9 mouse cellular contexts compared by ENCODE assay signal in the genomic region with DNA sequence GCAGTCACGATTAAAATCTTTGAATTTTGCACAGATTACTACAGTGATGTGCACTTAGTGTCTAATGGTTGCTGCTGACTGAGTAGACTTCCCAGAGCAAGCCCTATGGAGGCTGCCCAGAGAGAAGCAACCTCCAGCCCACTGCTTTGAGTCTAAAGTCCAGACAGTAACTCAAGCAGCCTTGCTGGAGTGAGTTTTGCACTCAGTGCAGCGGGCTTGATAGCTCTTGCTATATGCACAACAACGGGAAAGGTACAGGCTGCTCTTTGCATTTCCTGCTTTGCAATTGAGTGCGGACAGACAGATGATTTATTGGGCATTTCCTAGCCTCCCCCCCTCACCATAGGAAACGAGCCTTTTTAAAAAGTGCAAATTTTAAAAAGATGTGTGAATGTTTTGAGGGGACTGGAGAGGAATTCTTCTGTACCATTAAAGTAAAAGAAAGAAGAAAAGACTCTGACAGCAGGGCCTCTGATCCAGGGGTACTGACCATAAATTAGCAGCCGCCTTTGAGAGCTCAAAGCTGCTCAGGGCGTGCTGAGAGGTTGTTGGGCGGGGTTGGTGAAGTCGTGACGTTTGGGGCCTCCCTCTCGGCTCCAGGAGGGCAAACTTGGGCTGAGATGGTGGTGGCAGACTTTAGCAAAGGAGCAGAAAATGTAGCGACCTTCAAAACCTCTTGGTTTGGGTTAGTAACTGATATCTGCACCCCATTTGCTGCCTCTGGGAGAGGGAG.
A peak's percentile ranks its signal among the peaks of the same experiment; 100 is the strongest.
DNase-seq lines count a peak whose midpoint lies in the region; ATAC-seq and TF ChIP-seq lines count a peak whose summit lies in the region.
"Had no signal": no experiment of that assay in that cellular context is flagged by ENCODE, and none has a peak within 500 bp of the region (broad histone marks: within the 10 kb centered on the region; RNA-seq: fewer than 3 reads in every experiment).

No protein-coding gene starts in this region.

- H3K9ac ChIP-seq in heart, embryonic 14.5 days (ENCODE audit: low read length): peak overlapping the region; percentile 31; the same call in 1 of the 2 replicates
- H3K9ac ChIP-seq in heart, embryonic 11.5 days (ENCODE audit: low read depth, low read length): no peak overlapping the region
- H3K9ac ChIP-seq in embryonic facial prominence, embryonic 11.5 days (replicated peaks; ENCODE audit: low read length): no peak overlapping the region
- no peak overlapping the region for H3K9ac ChIP-seq in limb, embryonic 12.5 days (replicated peaks)

- H3K4me3 ChIP-seq in heart, embryonic 14.5 days (ENCODE audit: control insufficient read depth in 1 of 2, insufficient read depth in 1 of 2, low read depth in 1 of 2, low read length in 2 of 2): no peak overlapping the region
- H3K4me3 ChIP-seq in heart, embryonic 11.5 days (ENCODE audit: low read depth, low read length): no peak overlapping the region
- H3K4me3 ChIP-seq in G1E (ENCODE audit: low read depth, low read length): no peak overlapping the region; the same call in 1 of the 2 replicates
- no peak overlapping the region for H3K4me3 ChIP-seq in embryonic facial prominence, embryonic 11.5 days (ENCODE audit: low read depth, low read length)
- H3K4me3 ChIP-seq in limb, embryonic 12.5 days (replicated peaks): no peak overlapping the region

- H3K9me3 ChIP-seq in heart, embryonic 14.5 days (ENCODE audit: control insufficient read depth, low read length): no peaks in the 10 kb centered on the region
- H3K9me3 ChIP-seq in heart, embryonic 11.5 days (replicated peaks; ENCODE audit: control insufficient read depth, low read length): no peaks in the 10 kb centered on the region
- H3K9me3 ChIP-seq in G1E (replicated peaks): peaks cover 3% of the 10 kb centered on the region; the same call in 1 of the 2 replicates
- H3K9me3 ChIP-seq in embryonic facial prominence, embryonic 11.5 days (replicated peaks; ENCODE audit: control insufficient read depth, low read length): no peaks in the 10 kb centered on the region
- no peaks in the 10 kb centered on the region for H3K9me3 ChIP-seq in limb, embryonic 12.5 days

- WGBS in heart, embryonic 14.5 days: 32% methylated on average over 12 of the region's 12 CpGs
- WGBS in heart, embryonic 11.5 days (ENCODE audit: insufficient replicate concordance): 26% methylated on average over 12 of the region's 12 CpGs
- WGBS in embryonic facial prominence, embryonic 11.5 days: 29% methylated on average over 12 of the region's 12 CpGs
- 9% methylated on average over 12 of the region's 12 CpGs for WGBS in limb, embryonic 12.5 days

- no peaks in the 10 kb centered on the region for H3K27me3 ChIP-seq in heart, embryonic 14.5 days (ENCODE audit: control insufficient read depth, insufficient read depth, low read length)
- H3K27me3 ChIP-seq in heart, embryonic 11.5 days (ENCODE audit: control insufficient read depth, insufficient read depth, low read length): no peaks in the 10 kb centered on the region
- peaks cover 9% of the 10 kb centered on the region for H3K27me3 ChIP-seq in G1E (ENCODE audit: insufficient read depth, low read length)
- H3K27me3 ChIP-seq in embryonic facial prominence, embryonic 11.5 days (ENCODE audit: control insufficient read depth, insufficient read depth, low read length): no peaks in the 10 kb centered on the region
- H3K27me3 ChIP-seq in limb, embryonic 12.5 days: no peaks in the 10 kb centered on the region

- H3K36me3 ChIP-seq in heart, embryonic 14.5 days (ENCODE audit: control insufficient read depth, insufficient read depth, low read length): no peaks in the 10 kb centered on the region
- no peaks in the 10 kb centered on the region for H3K36me3 ChIP-seq in heart, embryonic 11.5 days (ENCODE audit: control insufficient read depth, insufficient read depth, low read length)
- H3K36me3 ChIP-seq in G1E (replicated peaks): no peaks in the 10 kb centered on the region
- H3K36me3 ChIP-seq in embryonic facial prominence, embryonic 11.5 days (replicated peaks; ENCODE audit: control insufficient read depth, insufficient read depth, low read depth, low read length): no peaks in the 10 kb centered on the region
- no peaks in the 10 kb centered on the region for H3K36me3 ChIP-seq in limb, embryonic 12.5 days

- peak overlapping the region in 1 of 2 experiments; percentile 35; a peak in 1 of 4 replicates for H3K27ac ChIP-seq in heart, embryonic 14.5 days (replicated peaks in 1 of 2; ENCODE audit: control insufficient read depth in 1 of 2, insufficient read depth in 1 of 2, low read depth in 2 of 2, low read length in 2 of 2)
- H3K27ac ChIP-seq in heart, embryonic 11.5 days (ENCODE audit: low read depth, low read length): no peak overlapping the region
- 0 out of 2 replicates have a peak overlapping the region, but pooled peaks have one; percentile 38 for H3K27ac ChIP-seq in embryonic facial prominence, embryonic 11.5 days (replicated peaks; ENCODE audit: low read depth, low read length)
- peak overlapping the region; percentile 72 for H3K27ac ChIP-seq in limb, embryonic 12.5 days

- peaks cover 24 to 36% of the 10 kb centered on the region in 2 experiments for H3K4me1 ChIP-seq in heart, embryonic 14.5 days (ENCODE audit: control insufficient read depth in 2 of 2, insufficient read depth in 2 of 2, low read length in 2 of 2)
- peaks cover 35% of the 10 kb centered on the region for H3K4me1 ChIP-seq in heart, embryonic 11.5 days (ENCODE audit: control insufficient read depth, insufficient read depth, low read length)
- peaks cover 43% of the 10 kb centered on the region for H3K4me1 ChIP-seq in G1E (ENCODE audit: insufficient read depth, low read depth, low read length)
- H3K4me1 ChIP-seq in embryonic facial prominence, embryonic 11.5 days (ENCODE audit: control insufficient read depth, insufficient read depth, low read length): peaks cover 3% of the 10 kb centered on the region
- peaks cover 54% of the 10 kb centered on the region for H3K4me1 ChIP-seq in limb, embryonic 12.5 days (replicated peaks)

- no peak overlapping the region for H3K4me2 ChIP-seq in heart, embryonic 14.5 days (ENCODE audit: low read length)
- no peak overlapping the region for H3K4me2 ChIP-seq in heart, embryonic 11.5 days
- H3K4me2 ChIP-seq in embryonic facial prominence, embryonic 11.5 days (ENCODE audit: low read depth, low read length): no peak overlapping the region
- H3K4me2 ChIP-seq in limb, embryonic 12.5 days: peak overlapping the region; percentile 20

- DNase-seq in G1E (ENCODE audit: low spot score): peak; percentile 79
- DNase-seq in embryonic facial prominence, embryonic 11.5 days (ENCODE audit: low spot score): peak; percentile 46
- DNase-seq in frontal cortex, postnatal 14 days (ENCODE audit: low spot score in 2 of 2): no peak
- no peak for DNase-seq in layer of hippocampus, postnatal 25 days (ENCODE audit: extremely low spot score in 1 of 2, low spot score in 1 of 2)
- DNase-seq: thymus, postnatal 25 days had no signal

- ATAC-seq in heart, embryonic 14.5 days (ENCODE audit: insufficient number of reproducible peaks, insufficient read depth, low FRiP score, low read depth): no peak
- ATAC-seq in heart, embryonic 11.5 days (replicated peaks; ENCODE audit: insufficient number of reproducible peaks, low FRiP score, low TSS enrichment): no peak
- peak; percentile 45 for ATAC-seq in G1E (ENCODE audit: extremely low read depth, insufficient number of reproducible peaks, low FRiP score, poor library complexity, severe bottlenecking)
- ATAC-seq in embryonic facial prominence, embryonic 11.5 days (replicated peaks; ENCODE audit: insufficient number of reproducible peaks, low FRiP score, low TSS enrichment, low read depth): no peak
- ATAC-seq in limb, embryonic 12.5 days (ENCODE audit: insufficient number of reproducible peaks, insufficient read depth, low FRiP score, low TSS enrichment, low read depth): no peak
- ATAC-seq in inflammation-experienced regulatory T-cells, adult 6 months: no peak

- TF ChIP-seq CTCF in G1E (IDR thresholded peaks at IDR 0.05; ENCODE audit: low read depth, low read length): no peak

Comparison
In these comparisons a context has a peak if more than half of its experiments do, and no peak if none do; other contexts are left out.
1. DNase-seq: peak in G1E (single experiment) and embryonic facial prominence, embryonic 11.5 days (single experiment); none in frontal cortex, postnatal 14 days (0 of 2) and layer of hippocampus, postnatal 25 days (0 of 2).